Mouse (Mus musculus) midbrain, embryonic 10.5 days (tissue): Measurements from ENCODE around the gene Osbpl6. TPM values are rescaled to one million over a fixed set of nuclear protein-coding genes. Genes with fewer than 3 reads are reported as not detected.

Experiments
- DNase-seq: peaks from one replicate; pipeline ENCODE4 v3.0.0-alpha.2; 2017; ENCODE audit warnings: low spot score
- H3K27ac ChIP-seq: fragments of 300-500 bp; sonication (generic); replicated peaks from 2 replicates; pipeline ENCODE4 v1.5.1; 2016; ENCODE audit warnings: mild to moderate bottlenecking
- H3K27me3 ChIP-seq: fragments of 300-500 bp; sonication (generic); 2 replicates; pipeline ENCODE4 v1.6.1; 2016; ENCODE audit warnings: low read depth, mild to moderate bottlenecking; ENCODE audit not compliant: poor library complexity, severe bottlenecking
- H3K36me3 ChIP-seq: fragments of 300-500 bp; sonication (generic); 2 replicates; pipeline ENCODE4 v1.6.1; 2016; ENCODE audit warnings: mild to moderate bottlenecking, moderate library complexity
- H3K4me1 ChIP-seq: fragments of 300-500 bp; sonication (generic); 2 replicates; pipeline ENCODE4 v1.6.1; 2016
- H3K4me3 ChIP-seq: fragments of 300-500 bp; sonication (generic); 2 replicates; pipeline ENCODE4 v1.5.1; 2016; ENCODE audit warnings: mild to moderate bottlenecking, moderate library complexity
- H3K9me3 ChIP-seq: fragments of 300-500 bp; sonication (generic); replicated peaks from 2 replicates; pipeline ENCODE4 v1.6.1; 2016; ENCODE audit warnings: mild to moderate bottlenecking
- WGBS: fragments of 180-500 bp; shearing (Covaris S2); methylation state at CpG from one replicate; pipeline ENCODE4 v1.1.7; 2016; 5-methylcytosine and 5-hydroxymethylcytosine counted together
- microRNA-seq: library from miRNA; unstranded; fragments of <30 nt; microRNA quantifications from one replicate; pipeline ENCODE4, GENCODE M21; 2017
- polyA plus RNA-seq: library from polyadenylated mRNA; unstranded; fragments of >200 nt; fragmentation: Nextera tagmentation; extraction: Ambion mirVana; gene quantifications from 2 replicates; pipeline ENCODE4 v1.2.1, GENCODE M21; 2016

Gene Osbpl6
- polyA plus RNA-seq, 1 experiment from 2014 or later = 10.8 TPM

GRCm38 (mm10) chr2:76648666-76649141, 242.4 kb downstream of the Osbpl6 start:
- peaks cover 11% of the 10 kb centered on the region for H3K36me3 ChIP-seq
- 34% methylated on average over 13 of the region's 13 CpGs for WGBS
- peak overlapping the region; percentile 71 for H3K4me3 ChIP-seq
- peaks cover 25% of the 10 kb centered on the region for H3K4me1 ChIP-seq
- no peaks in the 10 kb centered on the region for H3K27me3 ChIP-seq
- no peak for DNase-seq
- H3K27ac ChIP-seq = peak overlapping the region; percentile 93
- no peaks in the 10 kb centered on the region for H3K9me3 ChIP-seq

Small RNA genes lying within 50 kb of the gene (microRNA-seq; reads per million reads assigned to microRNA genes)
- gene Gm23164 = not detected

Other genes with a start within 250 kb of the Osbpl6 start
- 0.14 and 0.51 TPM in 2 replicates for gene Pde11a, start 67.7 kb upstream of the Osbpl6 start, polyA plus RNA-seq
- gene Cyct, start 46.1 kb upstream of the Osbpl6 start, polyA plus RNA-seq = not detected in 2 replicates
- gene Rbm45, start 36.5 kb upstream of the Osbpl6 start, polyA plus RNA-seq = 19.7 and 20.2 TPM in 2 replicates
- 83.7 and 86.8 TPM in 2 replicates for gene Prkra, start 241.5 kb downstream of the Osbpl6 start, polyA plus RNA-seq
- gene Pjvk, start 242.0 kb downstream of the Osbpl6 start, polyA plus RNA-seq = 0.40 and 0.69 TPM in 2 replicates